Mouse (Mus musculus) ES-Bruce4 (cell line): Measurements from ENCODE around the gene Sema5a.

ENCODE experiments used
- CTCF ChIP-seq: IDR thresholded peaks from one replicate; pipeline ENCODE4 v1.8.1; 2011; ENCODE audit warnings: low read depth, low read length
- EP300 ChIP-seq: IDR thresholded peaks from 2 replicates; pipeline ENCODE4 v1.6.1; 2011; ENCODE audit warnings: low read depth, low read length; ENCODE audit not compliant: insufficient read depth

DNA sequence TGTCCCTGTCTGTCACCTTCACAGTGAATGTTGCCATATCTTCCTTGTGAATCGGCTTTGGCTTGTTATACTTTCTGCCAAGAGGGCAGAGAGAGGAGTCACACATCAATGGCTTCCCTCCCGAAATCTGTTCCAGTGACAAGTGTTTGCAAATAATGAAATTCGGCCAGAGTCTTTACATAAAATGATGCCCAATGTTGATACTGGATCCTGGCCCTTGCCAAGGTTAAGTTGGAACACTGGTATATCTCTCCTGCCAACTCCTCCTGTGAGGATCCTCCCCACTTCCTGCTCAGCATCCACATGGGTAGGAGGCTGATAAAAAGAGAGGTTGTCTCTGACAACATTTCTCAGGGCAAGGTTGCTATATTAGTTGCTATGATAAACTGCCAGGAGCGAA lies 252.3 kb downstream of the Sema5a start:
- TF ChIP-seq EP300 (no peak), CTCF (no peak)
